Mouse (Mus musculus) CD4-positive naive resting alpha-beta T cell, adult 76 days (primary cell): Measurements from ENCODE around the gene Cnp. TPM values are rescaled to one million over a fixed set of nuclear protein-coding genes. Genes with fewer than 3 reads are reported as not detected.

Experiments used
- total RNA-seq: library from RNA; stranded (reverse); gene quantifications from one replicate; pipeline ENCODE4 v1.2.4, GENCODE M21; 2023

Cnp gene
- 98.3 TPM for total RNA-seq

GRCm38 (mm10) chr11:100574708-100575483 lies at the start of gene Cnp:
TSS of gene Cnp (plus strand) at chr11:100574904.

GRCm38 (mm10) chr11:100527458-100528374 lies 47.0 kb upstream of the Cnp start, which contains the start of gene Acly:
TSS of gene Acly (minus strand) at chr11:100528000.

GRCm38 (mm10) chr11:100544832-100545745 lies 29.6 kb upstream of the Cnp start, which contains the start of gene Ttc25:
TSS of gene Ttc25 (plus strand) at chr11:100545607.

GRCm38 (mm10) chr11:100618761-100619484 lies 44.2 kb downstream of the Cnp start, which contains the start of gene Nkiras2:
TSS of gene Nkiras2 (plus strand) at chr11:100619244.

GRCm38 (mm10) chr11:100619982-100620381 lies 45.3 kb downstream of the Cnp start, which contains the start of gene Dnajc7:
TSS of gene Dnajc7 (minus strand) at chr11:100620168.

Other genes with a start within 250 kb of the Cnp start
- not detected for gene Gast, start 240.5 kb upstream of the Cnp start, total RNA-seq
- gene Hap1, start 218.8 kb upstream of the Cnp start, total RNA-seq = 1.2 TPM
- 8.3 TPM for gene Jup, start 177.1 kb upstream of the Cnp start, total RNA-seq
- gene P3h4, start 160.1 kb upstream of the Cnp start, total RNA-seq = not detected
- gene Fkbp10, start 159.2 kb upstream of the Cnp start, total RNA-seq = not detected
- gene Nt5c3b, start 133.1 kb upstream of the Cnp start, total RNA-seq = 108 TPM
- gene Klhl10, start 133.0 kb upstream of the Cnp start, total RNA-seq = 1.4 TPM
- gene Klhl11, start 102.2 kb upstream of the Cnp start, total RNA-seq = 29.0 TPM
- gene Acly, start 46.9 kb upstream of the Cnp start, total RNA-seq = 145 TPM
- not detected for gene Ttc25, start 29.3 kb upstream of the Cnp start, total RNA-seq
- gene Nkiras2, start 44.3 kb downstream of the Cnp start, total RNA-seq = 17.2 TPM
- gene Dnajc7, start 45.3 kb downstream of the Cnp start, total RNA-seq = 344 TPM
- not detected for gene Zfp385c, start 117.6 kb downstream of the Cnp start, total RNA-seq
- 13.7 TPM for gene Dhx58, start 129.4 kb downstream of the Cnp start, total RNA-seq
- 36.4 TPM for gene Kat2a, start 137.6 kb downstream of the Cnp start, total RNA-seq
- not detected for gene Hspb9, start 138.9 kb downstream of the Cnp start, total RNA-seq
- gene Rab5c, start 163.3 kb downstream of the Cnp start, total RNA-seq = 113 TPM
- 1.2 TPM for gene Kcnh4, start 185.0 kb downstream of the Cnp start, total RNA-seq
- not detected for gene Hcrt, start 188.0 kb downstream of the Cnp start, total RNA-seq
- gene Ghdc, start 196.1 kb downstream of the Cnp start, total RNA-seq = 5.4 TPM